Comparison of ENCODE assay signal across 24 mouse cellular contexts in genomic region chr1:82262331-82262730, GRCm38 (mm10). TPM values are rescaled to one million over a fixed set of nuclear protein-coding genes. Genes with fewer than 3 reads are reported as not detected.
A peak's percentile ranks its signal among the peaks of the same experiment; 100 is the strongest.
DNase-seq lines count a peak whose midpoint lies in the region; ATAC-seq lines count a peak whose summit lies in the region.
"Had no signal": no experiment of that assay in that cellular context is flagged by ENCODE, and none has a peak within 500 bp of the region (broad histone marks: within the 10 kb centered on the region; RNA-seq: fewer than 3 reads in every experiment).

No protein-coding gene starts in this region.

- no peaks in the 10 kb centered on the region for H3K27me3 ChIP-seq in forebrain, embryonic 15.5 days
- no peaks in the 10 kb centered on the region for H3K27me3 ChIP-seq in forebrain, embryonic 16.5 days (replicated peaks; ENCODE audit: control insufficient read depth, insufficient read depth, low read length)
- H3K27me3 ChIP-seq: CH12.LX; hindbrain, embryonic 13.5 days; limb, embryonic 13.5 days; liver, embryonic 13.5 days; lung, embryonic 15.5 days had no signal

- H3K9me3 ChIP-seq in forebrain, embryonic 15.5 days = no peaks in the 10 kb centered on the region
- no peaks in the 10 kb centered on the region for H3K9me3 ChIP-seq in forebrain, embryonic 16.5 days (ENCODE audit: control insufficient read depth, low read length)
- H3K9me3 ChIP-seq: hindbrain, embryonic 13.5 days; limb, embryonic 13.5 days; liver, embryonic 13.5 days; lung, embryonic 15.5 days; midbrain, embryonic 10.5 days had no signal

- no peak overlapping the region for H3K4me2 ChIP-seq in forebrain, embryonic 15.5 days (replicated peaks)
- no peak overlapping the region for H3K4me2 ChIP-seq in forebrain, embryonic 16.5 days (ENCODE audit: low read length)
- H3K4me2 ChIP-seq: heart, embryonic 11.5 days; hindbrain, embryonic 13.5 days; limb, embryonic 13.5 days; liver, embryonic 13.5 days; lung, embryonic 15.5 days had no signal

- no peak for ATAC-seq in forebrain, embryonic 15.5 days (replicated peaks)
- no peak for ATAC-seq in forebrain, embryonic 16.5 days

- no peaks in the 10 kb centered on the region for H3K36me3 ChIP-seq in forebrain, embryonic 15.5 days
- H3K36me3 ChIP-seq in forebrain, embryonic 16.5 days (ENCODE audit: control insufficient read depth, insufficient read depth) = no peaks in the 10 kb centered on the region
- H3K36me3 ChIP-seq: hindbrain, embryonic 13.5 days; liver, embryonic 13.5 days; midbrain, embryonic 10.5 days had no signal

- H3K4me3 ChIP-seq in forebrain, embryonic 15.5 days = no peak overlapping the region
- H3K4me3 ChIP-seq in forebrain, embryonic 16.5 days (replicated peaks; ENCODE audit: low read length) = no peak overlapping the region
- H3K4me3 ChIP-seq: hindbrain, embryonic 13.5 days; left cerebral cortex, adult 2 months; limb, embryonic 13.5 days; liver, embryonic 13.5 days; lung, embryonic 15.5 days; midbrain, embryonic 10.5 days had no signal

- peaks cover 34% of the 10 kb centered on the region for H3K4me1 ChIP-seq in forebrain, embryonic 15.5 days
- peaks cover 17% of the 10 kb centered on the region for H3K4me1 ChIP-seq in forebrain, embryonic 16.5 days (replicated peaks; ENCODE audit: control insufficient read depth, insufficient read depth, low read length)
- H3K4me1 ChIP-seq: liver, embryonic 13.5 days; midbrain, embryonic 10.5 days had no signal

- H3K27ac ChIP-seq in forebrain, embryonic 15.5 days (replicated peaks) = 0 out of 2 replicates have a peak overlapping the region, but pooled peaks have one; percentile 42
- H3K27ac ChIP-seq in forebrain, embryonic 16.5 days (ENCODE audit: low read length) = no peak overlapping the region
- H3K27ac ChIP-seq: hindbrain, embryonic 13.5 days; left cerebral cortex, adult 2 months; limb, embryonic 13.5 days; liver, embryonic 13.5 days; lung, embryonic 15.5 days; midbrain, embryonic 10.5 days had no signal

- WGBS in forebrain, embryonic 15.5 days = 21% methylated on average over 1 of the region's 1 CpGs
- WGBS in forebrain, embryonic 16.5 days = 23% methylated on average over 1 of the region's 1 CpGs

- no peak overlapping the region for H3K9ac ChIP-seq in forebrain, embryonic 15.5 days (replicated peaks)
- no peak overlapping the region for H3K9ac ChIP-seq in forebrain, embryonic 16.5 days (replicated peaks; ENCODE audit: low read depth, low read length)
- H3K9ac ChIP-seq: hindbrain, embryonic 13.5 days; limb, embryonic 13.5 days; liver, embryonic 13.5 days; lung, embryonic 15.5 days had no signal

- DNase-seq in brain, adult 2 months (ENCODE audit: low read depth, low spot score) = peak; percentile 93
- peak; percentile 91 for DNase-seq in cerebellum, adult 11-12 months
- DNase-seq in cerebellum, postnatal 14 days = peak; percentile 87 to 91
- no peak for DNase-seq in thymus, postnatal 0 days (ENCODE audit: low spot score)
- no peak for DNase-seq in frontal cortex, adult 2 months (ENCODE audit: extremely low spot score in 1 of 2, low spot score in 1 of 2)
- DNase-seq: adrenal gland, postnatal 14 days; gastrocnemius, postnatal 36 days; heart, postnatal 10 days; kidney, adult 8-10 months; kidney, postnatal 14 days; liver, embryonic 13.5 days; lung, postnatal 4 days; right cerebral cortex, adult 18-20 months; thymus, postnatal 25 days had no signal

RNA-seq across cellular contexts. Expression of gene Irs1, which starts 28.9 kb away (rescaled TPM):
- polyA plus RNA-seq in forebrain, embryonic 15.5 days (2015; fragmentation: Nextera tagmentation; extraction: Ambion mirVana) = 9.1 and 10.4 TPM in 2 replicates
- 9.2 and 11.0 TPM in 2 replicates for polyA plus RNA-seq in forebrain, embryonic 16.5 days (2015; fragmentation: Nextera tagmentation; extraction: Ambion mirVana)
- polyA plus RNA-seq in thymus, postnatal 0 days (2015; fragmentation: Nextera tagmentation; extraction: Ambion mirVana) = 0.53 and 0.72 TPM in 2 replicates
- polyA plus RNA-seq in frontal cortex, adult 2 months (2012; rRNA removed) = 8.5 and 9.5 TPM in 2 replicates

RNA-seq across cellular contexts. Expression of gene Gm9747, which starts 29.4 kb away (rescaled TPM):
- 27.4 and 30.3 TPM in 2 replicates for polyA plus RNA-seq in forebrain, embryonic 15.5 days (2015; fragmentation: Nextera tagmentation; extraction: Ambion mirVana)
- 30.1 and 34.5 TPM in 2 replicates for polyA plus RNA-seq in forebrain, embryonic 16.5 days (2015; fragmentation: Nextera tagmentation; extraction: Ambion mirVana)
- polyA plus RNA-seq in thymus, postnatal 0 days (2015; fragmentation: Nextera tagmentation; extraction: Ambion mirVana) = 1.5 TPM in 2 replicates
- polyA plus RNA-seq in frontal cortex, adult 2 months (2012; rRNA removed) = 0.04 and 0.10 TPM in 2 replicates
- polyA plus RNA-seq: cortical plate, adult 2 months had no signal

RNA-seq across cellular contexts. Expression of gene Rhbdd1, which starts 53.9 kb away (rescaled TPM):
- polyA plus RNA-seq in forebrain, embryonic 15.5 days (2015; fragmentation: Nextera tagmentation; extraction: Ambion mirVana) = 5.0 TPM in 2 replicates
- polyA plus RNA-seq in forebrain, embryonic 16.5 days (2015; fragmentation: Nextera tagmentation; extraction: Ambion mirVana) = 4.6 and 5.8 TPM in 2 replicates
- polyA plus RNA-seq in thymus, postnatal 0 days (2015; fragmentation: Nextera tagmentation; extraction: Ambion mirVana) = 7.2 and 7.6 TPM in 2 replicates
- polyA plus RNA-seq in frontal cortex, adult 2 months (2012; rRNA removed) = 6.1 and 7.0 TPM in 2 replicates

Comparison
In these comparisons a context has a peak if more than half of its experiments do, and no peak if none do; other contexts are left out.
1. DNase-seq: peak in brain, adult 2 months (single experiment), cerebellum, adult 11-12 months (single experiment) and cerebellum, postnatal 14 days (2 of 2); none in thymus, postnatal 0 days (single experiment) and frontal cortex, adult 2 months (0 of 2).
2. RNA of gene Gm9747, which starts 29.4 kb away (polyA plus RNA-seq): 30.1 to 34.5 TPM in forebrain, embryonic 16.5 days and 27.4 to 30.3 TPM in forebrain, embryonic 15.5 days; 1.5 TPM in thymus, postnatal 0 days and 0.04 to 0.10 TPM in frontal cortex, adult 2 months; every median in the first group is over 10 times any median in the second.